Mouse (Mus musculus) lung, embryonic 14.5 days (tissue): ENCODE results near the gene Hbb-bs. TPM values are rescaled to one million over a fixed set of nuclear protein-coding genes. Genes with fewer than 3 reads are reported as not detected.
"Not testable (repeated sequence)": the region's sequence is repeated elsewhere in the genome, so short reads cannot be mapped to it uniquely, and the experiment has no call there.

Source experiments
- ATAC-seq: fragments of 200-750 bp; cut with Nextera tagmentation; 2 replicates; pipeline ENCODE4 v1.8.0; 2017; ENCODE audit warnings: mild to moderate bottlenecking, moderate TSS enrichment, moderate library complexity; ENCODE audit not compliant: insufficient read depth
- DNase-seq: peaks from one replicate; pipeline ENCODE4 v3.0.0-alpha.2; 2015
- H3K27ac ChIP-seq: fragments of 300-500 bp; sonication (generic); 2 replicates; pipeline ENCODE4 v1.5.1; 2014; ENCODE audit warnings: low read depth, mild to moderate bottlenecking, moderate library complexity
- H3K27me3 ChIP-seq: fragments of 300-500 bp; sonication (generic); 2 replicates; pipeline ENCODE4 v1.6.1; 2014; ENCODE audit warnings: low read length, control low read depth; ENCODE audit not compliant: insufficient read depth
- H3K36me3 ChIP-seq: fragments of 300-500 bp; sonication (generic); 2 replicates; pipeline ENCODE4 v1.6.1; 2014; ENCODE audit warnings: control low read depth; ENCODE audit not compliant: insufficient read depth
- H3K4me1 ChIP-seq: fragments of 300-500 bp; sonication (generic); 2 replicates; pipeline ENCODE4 v1.6.1; 2014; ENCODE audit warnings: antibody characterized with exemption, control low read depth; ENCODE audit not compliant: insufficient read depth
- H3K4me2 ChIP-seq: fragments of 300-500 bp; sonication (generic); 2 replicates; pipeline ENCODE4 v1.6.1; 2014; ENCODE audit warnings: mild to moderate bottlenecking
- H3K4me3 ChIP-seq: fragments of 300-500 bp; sonication (generic); 2 replicates; pipeline ENCODE4 v1.5.1; 2014; ENCODE audit warnings: low read depth, low read length
- H3K9ac ChIP-seq: fragments of 300-500 bp; sonication (generic); 2 replicates; pipeline ENCODE4 v1.6.1; 2014
- H3K9me3 ChIP-seq: fragments of 300-500 bp; sonication (generic); 2 replicates; pipeline ENCODE4 v1.6.1; 2016; ENCODE audit warnings: low read depth, low read length, control low read depth
- CTCF ChIP-seq: IDR thresholded peaks from 2 replicates; pipeline ENCODE4 v1.5.1; 2016; ENCODE audit warnings: antibody characterized with exemption, low read depth
- WGBS: fragments of 180-500 bp; shearing (Covaris S2); extraction: QIAGEN DNeasy Blood & Tissue Kit; methylation state at CpG from one replicate; pipeline ENCODE4 v1.1.7; 2014; 5-methylcytosine and 5-hydroxymethylcytosine counted together
- polyA plus RNA-seq: library from polyadenylated mRNA; unstranded; fragments of >200 nt; fragmentation: Nextera tagmentation; extraction: Ambion mirVana; gene quantifications from 2 replicates; pipeline ENCODE4 v1.2.1, GENCODE M21; 2014

Hbb-bs gene
- polyA plus RNA-seq, 1 experiment from 2014 or later, result 7,232 TPM

GRCm38 (mm10) chr7:103792669-103793388, 35.1 kb downstream of the Hbb-bs start:
- no peak overlapping the region for H3K9ac ChIP-seq
- no peaks in the 10 kb centered on the region for H3K4me1 ChIP-seq
- no peak for TF ChIP-seq CTCF
- H3K4me3 ChIP-seq, result no peak overlapping the region
- no peak overlapping the region for H3K27ac ChIP-seq
- no peak for DNase-seq
- H3K36me3 ChIP-seq, result no peaks in the 10 kb centered on the region
- ATAC-seq, result no peak
- no peak overlapping the region for H3K4me2 ChIP-seq
- H3K27me3 ChIP-seq, result no peaks in the 10 kb centered on the region
- 24% methylated on average over 4 of the region's 4 CpGs for WGBS
- no peaks in the 10 kb centered on the region for H3K9me3 ChIP-seq

DNA sequence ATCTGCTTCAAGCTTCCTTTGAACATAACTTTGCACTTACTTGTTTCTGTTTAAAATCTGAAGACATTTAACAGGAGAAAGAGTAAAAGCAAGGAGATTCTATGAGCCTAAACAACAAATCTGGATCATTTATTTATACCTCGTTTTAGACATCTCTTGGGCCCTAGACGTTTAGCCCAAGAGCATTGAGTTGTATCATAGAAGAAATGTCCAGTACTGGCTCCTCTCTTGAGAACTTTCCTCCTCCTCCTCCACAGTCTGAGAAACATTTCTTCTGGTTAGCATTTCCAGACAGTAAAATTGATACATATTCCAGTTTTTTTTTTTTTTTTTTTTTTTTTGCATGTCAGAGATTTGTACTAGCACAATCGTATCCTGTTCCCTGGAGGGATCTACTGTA, 36.2 kb downstream of the Hbb-bs start, which contains the start of gene Olfr67:
Gene Olfr67, minus strand, starts transcription at position 101 of the 400 bp plus-strand sequence.
- H3K27me3 ChIP-seq, result no peaks in the 10 kb centered on the region
- no peaks in the 10 kb centered on the region for H3K4me1 ChIP-seq
- 66% methylated on average over 3 of the region's 3 CpGs for whole genome bisulfite sequencing
- no peak within 1 kb of the TSS for H3K4me2 ChIP-seq
- no peak within 1 kb of the TSS for H3K27ac ChIP-seq
- no peaks in the 10 kb centered on the region for H3K36me3 ChIP-seq
- no peak within 1 kb of the TSS for H3K9ac ChIP-seq
- ATAC-seq (no peak), DNase-seq (no peak)
- H3K4me3 ChIP-seq, result no peak within 1 kb of the TSS
- no peak for TF ChIP-seq CTCF
- no peaks in the 10 kb centered on the region for H3K9me3 ChIP-seq

- Histone ChIP-seq H3K9me3 (no peaks in the 10 kb centered on the region), H3K4me2 (no peak within 1 kb of the TSS), H3K9ac (no peak within 1 kb of the TSS), H3K27ac (no peak within 1 kb of the TSS), H3K4me3 (no peak within 1 kb of the TSS), H3K27me3 (no peaks in the 10 kb centered on the region), H3K4me1 (no peaks in the 10 kb centered on the region), H3K36me3 (no peaks in the 10 kb centered on the region)
- TF ChIP-seq CTCF, result no peak
- 72% methylated on average over 3 of the region's 3 CpGs for WGBS
- DNase-seq (no peak), ATAC-seq (no peak)
Observed at GRCm38 (mm10) chr7:103779598-103779997, 48.3 kb downstream of the Hbb-bs start, which contains the start of gene Olfr68. Olfr68 (minus strand) TSS chr7:103779698.

DNA sequence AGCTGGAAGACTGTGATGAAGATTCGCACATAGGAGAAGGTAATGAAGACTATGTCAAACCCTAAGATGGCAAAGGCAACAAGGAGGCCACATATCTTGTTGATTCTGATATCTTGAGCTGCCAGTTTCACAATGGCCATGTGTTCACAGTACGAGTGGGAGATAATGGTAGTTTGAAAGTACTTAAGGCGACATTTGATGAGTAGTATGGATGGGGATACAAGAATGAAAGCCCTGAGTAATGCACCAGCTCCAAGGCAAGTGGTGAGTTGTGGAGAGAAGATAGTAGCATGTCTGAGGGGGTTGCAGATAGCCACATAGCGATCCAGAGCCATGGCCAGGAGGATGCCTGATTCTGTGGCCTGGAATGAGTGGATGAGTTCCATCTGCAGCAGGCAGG, 50.2 kb downstream of the Hbb-bs start:
- H3K27me3 ChIP-seq, H3K27ac ChIP-seq, H3K4me1 ChIP-seq, H3K4me3 ChIP-seq, H3K36me3 ChIP-seq, H3K4me2 ChIP-seq, H3K9ac ChIP-seq, H3K9me3 ChIP-seq, DNase-seq, ATAC-seq: not testable (repeated sequence)
- WGBS, result 88% methylated on average over 4 of the region's 4 CpGs

Other genes with a start within 250 kb of the Hbb-bs start
- not detected in 2 replicates for gene Olfr618, start 238.0 kb downstream of the Hbb-bs start, polyA plus RNA-seq
- gene Olfr619, start 227.5 kb downstream of the Hbb-bs start, polyA plus RNA-seq, result not detected in 2 replicates
- not detected in 2 replicates for gene Olfr620, start 215.6 kb downstream of the Hbb-bs start, polyA plus RNA-seq
- not detected in 2 replicates for gene Olfr622, start 185.4 kb downstream of the Hbb-bs start, polyA plus RNA-seq
- not detected in 2 replicates for gene Olfr623, start 164.4 kb downstream of the Hbb-bs start, polyA plus RNA-seq
- gene Olfr624, start 156.9 kb downstream of the Hbb-bs start, polyA plus RNA-seq, result 0.03 TPM in 1 of 2 replicates, not detected in the other
- not detected in 2 replicates for gene Olfr625-ps1, start 145.4 kb downstream of the Hbb-bs start, polyA plus RNA-seq
- not detected in 2 replicates for gene Olfr243, start 113.4 kb downstream of the Hbb-bs start, polyA plus RNA-seq
- gene Olfr628, start 97.7 kb downstream of the Hbb-bs start, polyA plus RNA-seq, result not detected in 2 replicates
- gene Olfr629, start 83.2 kb downstream of the Hbb-bs start, polyA plus RNA-seq, result not detected in 2 replicates
- gene Olfr630, start 70.8 kb downstream of the Hbb-bs start, polyA plus RNA-seq, result not detected in 2 replicates
- not detected in 2 replicates for gene Olfr69, start 56.5 kb downstream of the Hbb-bs start, polyA plus RNA-seq
- not detected in 2 replicates for gene Olfr68, start 48.4 kb downstream of the Hbb-bs start, polyA plus RNA-seq
- not detected in 2 replicates for gene Olfr67, start 36.3 kb downstream of the Hbb-bs start, polyA plus RNA-seq
- 3,031 and 3,067 TPM in 2 replicates for gene Hbb-bt, start 14.1 kb downstream of the Hbb-bs start, polyA plus RNA-seq
- gene Hbb-bh2, start 12.4 kb upstream of the Hbb-bs start, polyA plus RNA-seq, result not detected in 2 replicates
- gene Hbb-bh1, start 15.1 kb upstream of the Hbb-bs start, polyA plus RNA-seq, result 9.2 and 18.0 TPM in 2 replicates
- 1,485 and 1,968 TPM in 2 replicates for gene Hbb-y, start 25.1 kb upstream of the Hbb-bs start, polyA plus RNA-seq
- not detected in 2 replicates for gene Olfr66, start 58.2 kb upstream of the Hbb-bs start, polyA plus RNA-seq
- not detected in 2 replicates for gene Olfr64, start 66.4 kb upstream of the Hbb-bs start, polyA plus RNA-seq
- not detected in 2 replicates for gene Olfr65, start 75.4 kb upstream of the Hbb-bs start, polyA plus RNA-seq
- gene Olfr631, start 100.7 kb upstream of the Hbb-bs start, polyA plus RNA-seq, result not detected in 2 replicates
- gene Olfr632, start 106.3 kb upstream of the Hbb-bs start, polyA plus RNA-seq, result not detected in 2 replicates
- gene Olfr633, start 116.3 kb upstream of the Hbb-bs start, polyA plus RNA-seq, result not detected in 2 replicates
- not detected in 2 replicates for gene Olfr635, start 143.1 kb upstream of the Hbb-bs start, polyA plus RNA-seq
- not detected in 2 replicates for gene Olfr638, start 170.7 kb upstream of the Hbb-bs start, polyA plus RNA-seq
- gene Olfr639, start 189.2 kb upstream of the Hbb-bs start, polyA plus RNA-seq, result not detected in 2 replicates
- gene Olfr640, start 197.5 kb upstream of the Hbb-bs start, polyA plus RNA-seq, result not detected in 2 replicates
- gene Olfr641, start 207.3 kb upstream of the Hbb-bs start, polyA plus RNA-seq, result not detected in 2 replicates
- not detected in 2 replicates for gene Olfr642, start 224.6 kb upstream of the Hbb-bs start, polyA plus RNA-seq
- gene 4930516K23Rik, start 233.3 kb upstream of the Hbb-bs start, polyA plus RNA-seq, result not detected in 2 replicates
- not detected in 2 replicates for gene Olfr644, start 243.8 kb upstream of the Hbb-bs start, polyA plus RNA-seq